Mouse (Mus musculus): ENCODE data around the gene Ppp1r1c. TPM values are rescaled to one million over a fixed set of nuclear protein-coding genes. Genes with fewer than 3 reads are reported as not detected.

Ppp1r1c gene
- polyA plus RNA-seq, 1 experiment from 2014 or later: 11.2 TPM

GRCm38 (mm10) chr2:79696478-79697230 is 10.9 kb upstream of the Ppp1r1c start:
- H3K27me3 ChIP-seq: no peaks in the 10 kb centered on the region
- H3K4me3 ChIP-seq: no peak overlapping the region
- H3K27ac ChIP-seq: no peak overlapping the region
- no peak for ATAC-seq (ENCODE audit: low FRiP score)
- H3K9me3 ChIP-seq (replicated peaks): no peaks in the 10 kb centered on the region
- H3K4me1 ChIP-seq: no peaks in the 10 kb centered on the region
- H3K36me3 ChIP-seq: no peaks in the 10 kb centered on the region
- WGBS: 85% methylated on average over 10 of the region's 10 CpGs
- no peak overlapping the region for H3K9ac ChIP-seq
- no peak overlapping the region for H3K4me2 ChIP-seq (replicated peaks)

GRCm38 (mm10) chr2:79698166-79698565 is 9.4 kb upstream of the Ppp1r1c start:
- Histone ChIP-seq H3K9ac (no peak overlapping the region), H3K36me3 (no peaks in the 10 kb centered on the region), H3K4me1 (no peaks in the 10 kb centered on the region), H3K4me3 (no peak overlapping the region), H3K4me2 (replicated peaks) (no peak overlapping the region), H3K27me3 (no peaks in the 10 kb centered on the region), H3K9me3 (replicated peaks) (no peaks in the 10 kb centered on the region), H3K27ac (no peak overlapping the region)
- ATAC-seq (ENCODE audit: low FRiP score): no peak
- WGBS: 72% methylated on average over 2 of the region's 2 CpGs

- no peaks in the 10 kb centered on the region for H3K27me3 ChIP-seq
- no peak for ATAC-seq (ENCODE audit: low FRiP score)
- H3K27ac ChIP-seq: no peak overlapping the region
- WGBS: 85% methylated on average over 2 of the region's 2 CpGs
- no peak overlapping the region for H3K4me2 ChIP-seq (replicated peaks)
- H3K36me3 ChIP-seq: no peaks in the 10 kb centered on the region
- no peak overlapping the region for H3K4me3 ChIP-seq
- H3K9ac ChIP-seq: no peak overlapping the region
- no peaks in the 10 kb centered on the region for H3K9me3 ChIP-seq (replicated peaks)
- no peaks in the 10 kb centered on the region for H3K4me1 ChIP-seq
Observed at GRCm38 (mm10) chr2:79704773-79705172, 2.8 kb upstream of the Ppp1r1c start.

GRCm38 (mm10) chr2:79713662-79714091 is 6.1 kb downstream of the Ppp1r1c start:
- no peak for ATAC-seq (ENCODE audit: low FRiP score)
- no peaks in the 10 kb centered on the region for H3K36me3 ChIP-seq

DNA sequence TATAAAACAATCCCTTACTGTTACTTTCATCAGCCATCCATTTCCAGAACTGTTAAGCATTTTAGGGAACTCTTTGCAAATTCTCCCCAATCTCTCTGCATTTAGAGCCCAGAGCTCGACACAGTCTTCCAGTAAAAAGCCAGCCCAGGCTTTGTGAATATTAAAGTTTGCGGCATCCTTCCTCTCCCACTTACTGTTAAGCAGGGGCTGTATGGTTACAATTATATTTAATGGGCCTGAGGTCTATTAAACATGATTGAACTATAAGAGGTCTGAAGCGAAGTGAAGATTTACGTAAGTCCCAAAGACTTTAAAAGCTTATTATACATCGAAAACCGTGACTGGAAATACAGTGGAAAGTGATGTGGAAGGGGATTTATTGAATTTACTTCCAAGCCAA is 7.2 kb downstream of the Ppp1r1c start:
- Histone ChIP-seq H3K27me3 (no peaks in the 10 kb centered on the region), H3K36me3 (no peaks in the 10 kb centered on the region), H3K4me2 (replicated peaks) (no peak overlapping the region), H3K27ac (no peak overlapping the region), H3K4me1 (no peaks in the 10 kb centered on the region), H3K9ac (no peak overlapping the region), H3K9me3 (replicated peaks) (no peaks in the 10 kb centered on the region), H3K4me3 (no peak overlapping the region)
- 84% methylated on average over 6 of the region's 6 CpGs for WGBS
- no peak for ATAC-seq (ENCODE audit: low FRiP score)

More at GRCm38 (mm10) chr2:79713662-79714091, 6.1 kb downstream of the Ppp1r1c start:
- Histone ChIP-seq H3K4me2 (replicated peaks) (no peak overlapping the region), H3K4me3 (no peak overlapping the region), H3K27me3 (no peaks in the 10 kb centered on the region), H3K27ac (no peak overlapping the region), H3K4me1 (no peaks in the 10 kb centered on the region), H3K9ac (no peak overlapping the region), H3K9me3 (replicated peaks) (no peaks in the 10 kb centered on the region)
- WGBS: 79% methylated on average over 3 of the region's 3 CpGs

DNA sequence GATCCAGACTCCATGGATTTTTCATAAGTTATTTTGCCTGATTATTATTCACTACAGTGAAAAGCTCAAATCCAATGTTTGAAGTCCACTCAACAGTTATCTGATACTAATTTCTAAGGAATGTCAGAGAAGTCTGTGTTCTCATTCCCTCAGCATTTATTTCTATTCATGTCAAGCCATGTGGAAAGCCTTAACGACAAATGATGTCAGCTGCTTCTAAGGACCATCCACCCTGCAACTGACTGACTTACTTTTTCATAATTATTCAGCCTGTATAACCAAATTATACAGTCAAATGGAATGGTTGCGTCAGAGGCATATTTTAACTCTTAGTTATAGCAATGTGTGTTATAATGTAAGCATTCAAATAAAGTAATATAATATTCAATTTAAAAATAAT is 8.3 kb downstream of the Ppp1r1c start:
- no peak for ATAC-seq (ENCODE audit: low FRiP score)
- Histone ChIP-seq H3K27ac (no peak overlapping the region), H3K4me3 (no peak overlapping the region)

GRCm38 (mm10) chr2:79717846-79718245 is 10.3 kb downstream of the Ppp1r1c start:
- Histone ChIP-seq H3K36me3 (no peaks in the 10 kb centered on the region), H3K4me2 (replicated peaks) (no peak overlapping the region), H3K9ac (no peak overlapping the region), H3K9me3 (replicated peaks) (no peaks in the 10 kb centered on the region), H3K27ac (no peak overlapping the region), H3K27me3 (no peaks in the 10 kb centered on the region), H3K4me3 (no peak overlapping the region), H3K4me1 (no peaks in the 10 kb centered on the region)
- no peak for ATAC-seq (ENCODE audit: low FRiP score)

More for the DNA sequence above, 8.3 kb downstream of the Ppp1r1c start:
- Histone ChIP-seq H3K4me1 (no peaks in the 10 kb centered on the region), H3K4me2 (replicated peaks) (no peak overlapping the region), H3K27me3 (no peaks in the 10 kb centered on the region), H3K9ac (no peak overlapping the region), H3K36me3 (no peaks in the 10 kb centered on the region), H3K9me3 (replicated peaks) (no peaks in the 10 kb centered on the region)
- WGBS: 56% methylated on average over 2 of the region's 2 CpGs

DNA sequence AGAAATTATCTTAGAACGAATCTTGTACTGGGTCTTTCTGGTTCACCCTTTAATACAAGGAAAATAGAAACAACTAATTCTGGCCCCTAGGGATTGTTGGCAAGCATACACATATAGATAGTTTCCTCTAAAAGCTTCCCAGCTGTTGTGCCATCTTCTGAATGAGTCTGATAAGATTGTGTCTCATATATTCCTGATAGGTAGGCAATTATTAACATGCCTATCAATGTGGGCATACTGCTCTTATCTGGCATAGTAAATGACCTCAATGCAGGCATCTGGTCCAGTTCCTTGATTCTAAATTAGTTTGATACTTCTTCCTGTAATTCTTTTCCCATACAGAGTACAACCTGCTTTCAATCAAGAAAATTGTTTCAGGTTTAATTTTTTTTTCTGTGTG is 14.8 kb downstream of the Ppp1r1c start:
- Histone ChIP-seq H3K36me3 (no peaks in the 10 kb centered on the region), H3K4me1 (no peaks in the 10 kb centered on the region), H3K9me3 (replicated peaks) (no peaks in the 10 kb centered on the region), H3K4me3 (no peak overlapping the region), H3K4me2 (replicated peaks) (no peak overlapping the region), H3K27ac (no peak overlapping the region), H3K9ac (no peak overlapping the region), H3K27me3 (no peaks in the 10 kb centered on the region)
- 77% methylated on average over 1 of the region's 1 CpGs for WGBS
- no peak for ATAC-seq (ENCODE audit: low FRiP score)

DNA sequence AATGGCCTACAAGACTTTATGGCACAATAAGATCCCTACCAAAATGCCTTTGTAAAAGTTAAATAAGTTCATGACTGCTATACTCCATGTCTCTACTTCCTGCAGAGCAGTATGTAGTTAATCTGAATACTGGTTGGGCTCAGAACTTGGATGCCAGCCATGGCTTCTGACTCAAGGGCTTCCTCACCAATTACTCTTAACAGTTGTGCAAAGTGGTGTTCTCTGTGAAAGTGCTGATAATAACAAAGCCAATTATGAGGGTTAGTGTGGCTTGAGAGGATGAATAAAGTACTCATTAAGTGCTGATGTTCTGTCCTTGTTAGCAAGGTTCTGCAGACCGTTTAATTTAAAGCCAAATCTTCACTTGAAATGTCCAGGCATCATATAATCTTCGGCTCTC is 31.4 kb downstream of the Ppp1r1c start:
- H3K27me3 ChIP-seq: no peaks in the 10 kb centered on the region
- no peak overlapping the region for H3K27ac ChIP-seq
- H3K4me3 ChIP-seq: no peak overlapping the region
- H3K4me2 ChIP-seq (replicated peaks): no peak overlapping the region
- no peaks in the 10 kb centered on the region for H3K36me3 ChIP-seq
- H3K4me1 ChIP-seq: no peaks in the 10 kb centered on the region
- ATAC-seq (ENCODE audit: low FRiP score): no peak
- no peak overlapping the region for H3K9ac ChIP-seq
- H3K9me3 ChIP-seq (replicated peaks): 0 out of 2 replicates have a peak, but pooled peaks cover 4% of the 10 kb centered on the region
- WGBS: 96% methylated on average over 2 of the region's 2 CpGs

- Histone ChIP-seq H3K27ac (no peak overlapping the region), H3K4me3 (no peak overlapping the region), H3K27me3 (no peaks in the 10 kb centered on the region), H3K9me3 (replicated peaks) (0 out of 2 replicates have a peak, but pooled peaks cover 4% of the 10 kb centered on the region), H3K36me3 (no peaks in the 10 kb centered on the region), H3K9ac (no peak overlapping the region), H3K4me2 (replicated peaks) (no peak overlapping the region), H3K4me1 (no peaks in the 10 kb centered on the region)
- WGBS: 84% methylated on average over 2 of the region's 2 CpGs
- ATAC-seq (ENCODE audit: low FRiP score): no peak
Observed at GRCm38 (mm10) chr2:79741966-79742365, 34.4 kb downstream of the Ppp1r1c start.

DNA sequence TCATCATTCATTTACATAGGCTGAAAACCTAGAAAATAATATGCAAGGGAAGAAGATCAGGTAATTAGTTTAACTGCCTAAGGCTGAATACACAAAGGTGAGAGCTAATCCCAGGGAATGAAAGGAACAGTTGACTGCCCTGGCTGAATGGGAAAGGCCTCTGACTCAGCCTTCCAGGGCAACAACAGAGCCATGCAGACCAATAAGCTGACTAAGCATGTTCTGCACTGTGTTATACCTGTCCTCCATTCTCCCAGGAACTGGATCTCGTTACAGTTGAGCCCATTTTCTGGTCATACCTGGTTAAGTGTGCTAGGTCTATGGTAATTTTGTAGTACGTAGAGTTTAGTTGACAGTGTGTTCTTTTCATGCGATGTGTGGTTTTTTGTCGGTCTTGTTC is 36.6 kb downstream of the Ppp1r1c start:
- Histone ChIP-seq H3K36me3 (no peaks in the 10 kb centered on the region), H3K27me3 (no peaks in the 10 kb centered on the region), H3K4me2 (replicated peaks) (no peak overlapping the region), H3K9ac (no peak overlapping the region), H3K27ac (no peak overlapping the region), H3K4me1 (no peaks in the 10 kb centered on the region), H3K4me3 (no peak overlapping the region), H3K9me3 (replicated peaks) (no peaks in the 10 kb centered on the region)
- no peak for ATAC-seq (ENCODE audit: low FRiP score)
- 92% methylated on average over 4 of the region's 4 CpGs for WGBS

DNA sequence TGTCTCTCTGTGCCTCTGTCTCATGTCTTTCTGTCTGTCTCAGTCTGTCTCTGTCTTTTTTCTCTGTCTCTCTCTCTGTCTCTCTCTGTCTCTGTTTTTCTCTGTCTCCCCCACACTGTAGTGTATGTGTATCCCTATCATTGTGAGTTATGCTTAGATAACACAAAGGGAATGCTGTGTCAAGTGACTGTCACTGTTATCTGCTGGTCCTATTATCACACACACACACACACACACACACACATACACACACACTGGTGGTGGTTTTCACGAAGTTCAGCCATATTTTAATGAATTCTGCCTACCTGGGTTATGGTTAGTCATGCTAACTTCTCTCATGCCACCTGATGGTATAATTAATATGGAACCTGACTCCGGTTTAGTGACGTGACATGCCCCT is 44.1 kb downstream of the Ppp1r1c start:
- 74% methylated on average over 3 of the region's 3 CpGs for WGBS
- no peak overlapping the region for H3K4me3 ChIP-seq
- H3K9ac ChIP-seq: no peak overlapping the region
- H3K9me3 ChIP-seq (replicated peaks): no peaks in the 10 kb centered on the region
- H3K27me3 ChIP-seq: no peaks in the 10 kb centered on the region
- H3K27ac ChIP-seq: no peak overlapping the region
- no peak overlapping the region for H3K4me2 ChIP-seq (replicated peaks)
- ATAC-seq (ENCODE audit: low FRiP score): no peak
- no peaks in the 10 kb centered on the region for H3K4me1 ChIP-seq
- H3K36me3 ChIP-seq: no peaks in the 10 kb centered on the region

DNA sequence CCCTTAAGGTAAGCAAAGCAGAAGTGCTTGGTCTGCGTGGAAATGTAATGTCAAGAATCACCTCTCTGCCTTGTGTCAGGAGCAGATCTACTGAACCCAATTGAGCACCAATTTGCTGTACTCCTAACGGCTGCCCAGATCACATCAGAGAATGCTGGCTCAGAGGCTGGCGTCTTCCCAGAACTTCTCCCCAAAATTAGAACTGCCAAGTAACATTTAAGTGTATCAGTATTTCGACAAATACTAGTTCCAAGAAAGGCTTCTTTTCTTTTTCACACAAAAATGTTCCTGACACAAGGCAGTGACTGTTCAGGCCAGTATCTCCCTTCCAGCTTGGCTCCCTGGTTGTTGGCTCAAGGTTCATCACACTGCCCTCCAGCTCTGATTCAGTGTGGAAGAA is 52.4 kb downstream of the Ppp1r1c start:
- ATAC-seq (ENCODE audit: low FRiP score): no peak
- WGBS: 85% methylated on average over 4 of the region's 4 CpGs
- H3K27ac ChIP-seq: no peak overlapping the region

More for the DNA sequence above, 52.4 kb downstream of the Ppp1r1c start:
- no peaks in the 10 kb centered on the region for H3K9me3 ChIP-seq (replicated peaks)
- H3K4me2 ChIP-seq (replicated peaks): no peak overlapping the region
- no peak overlapping the region for H3K9ac ChIP-seq
- no peaks in the 10 kb centered on the region for H3K4me1 ChIP-seq
- no peaks in the 10 kb centered on the region for H3K27me3 ChIP-seq
- no peaks in the 10 kb centered on the region for H3K36me3 ChIP-seq
- no peak overlapping the region for H3K4me3 ChIP-seq

Data from hindbrain, embryonic 12.5 days (tissue).